Mouse (Mus musculus) hindbrain, embryonic 11.5 days (tissue): Measurements from ENCODE around the gene Cxcl14. TPM values are rescaled to one million over a fixed set of nuclear protein-coding genes. Genes with fewer than 3 reads are reported as not detected.

Experiments used
- ATAC-seq: fragments of 200-750 bp; cut with Nextera tagmentation; 2 replicates; pipeline ENCODE4 v1.8.0; 2017; ENCODE audit warnings: mild to moderate bottlenecking, moderate TSS enrichment, moderate library complexity; ENCODE audit not compliant: low FRiP score
- DNase-seq: peaks from one replicate; pipeline ENCODE4 v3.0.0-alpha.2; 2015; ENCODE audit warnings: low spot score
- H3K27ac ChIP-seq: fragments of 300-500 bp; sonication (generic); 2 replicates; pipeline ENCODE4 v1.5.1; 2014; ENCODE audit warnings: mild to moderate bottlenecking, low read depth, low read length
- H3K27me3 ChIP-seq: fragments of 300-500 bp; sonication (generic); 2 replicates; pipeline ENCODE4 v1.6.1; 2014; ENCODE audit warnings: mild to moderate bottlenecking, low read length, moderate library complexity, mixed read lengths; ENCODE audit not compliant: control insufficient read depth, insufficient read depth
- H3K36me3 ChIP-seq: fragments of 300-500 bp; sonication (generic); 2 replicates; pipeline ENCODE4 v1.6.1; 2014; ENCODE audit warnings: mild to moderate bottlenecking, low read length, moderate library complexity, mixed read lengths; ENCODE audit not compliant: control insufficient read depth, insufficient read depth
- H3K4me1 ChIP-seq: fragments of 300-500 bp; sonication (generic); replicated peaks from 2 replicates; pipeline ENCODE4 v1.6.1; 2014; ENCODE audit warnings: low read length, mixed read lengths; ENCODE audit not compliant: control insufficient read depth, insufficient read depth
- H3K4me2 ChIP-seq: fragments of 300-500 bp; sonication (generic); replicated peaks from 2 replicates; pipeline ENCODE4 v1.6.1; 2014; ENCODE audit warnings: mild to moderate bottlenecking, low read depth, low read length
- H3K4me3 ChIP-seq: fragments of 300-500 bp; sonication (generic); 2 replicates; pipeline ENCODE4 v1.5.1; 2014; ENCODE audit warnings: low read depth, low read length
- H3K9ac ChIP-seq: fragments of 300-500 bp; sonication (generic); 2 replicates; pipeline ENCODE4 v1.6.1; 2014; ENCODE audit warnings: low read depth, low read length
- H3K9me3 ChIP-seq: fragments of 300-500 bp; sonication (generic); 2 replicates; pipeline ENCODE4 v1.6.1; 2016; ENCODE audit warnings: low read length; ENCODE audit not compliant: control insufficient read depth
- WGBS: fragments of 180-500 bp; shearing (Covaris S2); extraction: QIAGEN DNeasy Blood & Tissue Kit; methylation state at CpG from one replicate; pipeline ENCODE4 v1.1.7; 2014; 5-methylcytosine and 5-hydroxymethylcytosine counted together
- polyA plus RNA-seq: library from polyadenylated mRNA; unstranded; fragments of >200 nt; fragmentation: Nextera tagmentation; extraction: Ambion mirVana; gene quantifications from 2 replicates; pipeline ENCODE4 v1.2.1, GENCODE M21; 2014

Gene Cxcl14
- polyA plus RNA-seq = 19.3 and 23.4 TPM in 2 replicates

DNA sequence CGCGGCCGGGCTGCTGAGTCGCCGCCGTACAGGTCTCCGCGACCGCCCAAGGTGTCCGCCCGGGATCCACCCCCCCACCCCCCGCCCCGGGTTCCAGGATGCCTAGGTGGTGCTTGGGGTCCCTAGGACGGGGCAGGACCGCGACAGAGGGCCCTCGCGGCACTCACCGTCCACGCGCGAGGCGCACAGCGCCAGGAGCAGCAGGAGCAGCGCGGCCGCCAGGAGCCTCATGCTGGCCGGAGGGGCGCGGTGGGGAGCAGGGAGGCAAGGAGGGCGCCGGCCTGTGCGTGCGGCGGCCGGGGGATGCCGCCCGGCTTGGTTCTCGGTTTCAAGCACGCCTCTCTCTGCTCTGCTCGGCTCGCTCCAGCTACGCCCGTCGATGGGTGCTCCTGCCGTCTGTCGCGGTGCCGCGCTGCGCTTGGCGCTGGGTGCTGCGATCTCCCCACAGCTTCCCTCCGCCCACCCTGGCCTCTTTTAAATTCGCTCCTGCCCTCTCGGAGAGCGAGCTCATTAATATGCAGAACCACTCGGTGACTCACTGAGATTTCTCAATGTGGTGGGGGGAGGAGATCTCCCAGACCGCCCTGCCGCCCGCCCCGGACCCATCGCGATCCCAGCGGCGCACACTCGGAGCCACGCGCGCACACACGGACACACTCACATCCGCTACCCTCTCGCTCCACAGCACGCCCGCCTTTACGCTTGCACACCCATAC lies at the start of gene Cxcl14:
Gene Cxcl14, minus strand, starts transcription at position 609 of the 716 bp plus-strand sequence.
- peak within 1 kb of the TSS; percentile 59 for H3K9ac ChIP-seq
- ATAC-seq (peak; percentile 57), DNase-seq (peak; percentile 69)
- H3K27ac ChIP-seq = no peak within 1 kb of the TSS
- peaks cover 50% of the 10 kb centered on the region for H3K27me3 ChIP-seq
- peak within 1 kb of the TSS; percentile 48 for H3K4me3 ChIP-seq
- WGBS = under 1% methylated on average over 58 of the region's 76 CpGs
- H3K4me2 ChIP-seq = peak within 1 kb of the TSS; percentile 86
- no peaks in the 10 kb centered on the region for H3K36me3 ChIP-seq
- H3K9me3 ChIP-seq = no peaks in the 10 kb centered on the region
- H3K4me1 ChIP-seq = peaks cover 6% of the 10 kb centered on the region; the same call in 1 of the 2 replicates

DNA sequence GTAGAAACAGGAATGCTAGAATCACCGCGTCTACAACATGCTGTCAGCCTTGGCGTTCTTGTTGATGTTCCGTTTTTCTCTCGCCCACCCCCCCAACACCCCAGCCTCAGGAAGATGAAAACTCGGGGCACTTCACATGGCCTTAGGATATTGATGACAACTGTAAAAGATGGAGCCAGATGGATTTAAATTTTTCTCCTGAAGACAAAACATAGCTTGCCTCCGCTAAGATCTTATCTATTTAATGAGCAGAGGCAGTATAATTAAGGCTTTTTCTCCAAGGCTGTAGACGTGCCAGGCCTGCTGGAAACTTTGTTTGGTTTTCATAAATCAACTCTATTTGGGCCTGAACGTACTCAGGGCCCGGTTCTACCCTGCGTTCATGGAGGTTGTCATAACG lies 48.0 kb upstream of the Cxcl14 start:
- no peaks in the 10 kb centered on the region for H3K27me3 ChIP-seq
- ATAC-seq (no peak), DNase-seq (no peak)
- WGBS = 86% methylated on average over 12 of the region's 12 CpGs
- H3K4me2 ChIP-seq = no peak overlapping the region
- H3K36me3 ChIP-seq = no peaks in the 10 kb centered on the region
- H3K4me3 ChIP-seq = no peak overlapping the region
- H3K4me1 ChIP-seq = no peaks in the 10 kb centered on the region
- no peaks in the 10 kb centered on the region for H3K9me3 ChIP-seq
- H3K9ac ChIP-seq = no peak overlapping the region
- no peak overlapping the region for H3K27ac ChIP-seq

DNA sequence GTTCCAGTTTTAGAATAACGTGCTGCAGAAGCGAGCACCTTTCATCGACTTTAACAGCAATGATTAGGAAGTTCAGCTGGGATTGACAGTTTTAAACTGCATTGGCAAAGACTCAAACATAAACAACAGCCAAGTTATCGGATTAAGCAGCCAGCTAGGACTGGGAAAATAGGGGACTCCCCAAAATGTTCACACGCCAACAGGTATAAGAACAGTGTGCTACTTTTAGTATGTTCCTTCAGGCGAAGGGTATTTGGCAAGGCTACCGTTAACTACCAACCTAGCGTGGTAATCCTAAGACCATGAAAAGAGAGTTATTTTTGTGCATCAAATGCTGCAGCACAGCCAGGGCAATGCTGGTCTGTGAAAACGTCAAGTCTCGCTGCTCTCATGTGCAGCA lies 46.1 kb upstream of the Cxcl14 start:
- Histone ChIP-seq H3K4me2 (no peak overlapping the region), H3K36me3 (no peaks in the 10 kb centered on the region), H3K27me3 (no peaks in the 10 kb centered on the region), H3K9me3 (no peaks in the 10 kb centered on the region), H3K9ac (no peak overlapping the region), H3K27ac (no peak overlapping the region), H3K4me3 (no peak overlapping the region), H3K4me1 (no peaks in the 10 kb centered on the region)
- no peak for ATAC-seq
- 90% methylated on average over 10 of the region's 10 CpGs for WGBS
- DNase-seq = no peak

DNA sequence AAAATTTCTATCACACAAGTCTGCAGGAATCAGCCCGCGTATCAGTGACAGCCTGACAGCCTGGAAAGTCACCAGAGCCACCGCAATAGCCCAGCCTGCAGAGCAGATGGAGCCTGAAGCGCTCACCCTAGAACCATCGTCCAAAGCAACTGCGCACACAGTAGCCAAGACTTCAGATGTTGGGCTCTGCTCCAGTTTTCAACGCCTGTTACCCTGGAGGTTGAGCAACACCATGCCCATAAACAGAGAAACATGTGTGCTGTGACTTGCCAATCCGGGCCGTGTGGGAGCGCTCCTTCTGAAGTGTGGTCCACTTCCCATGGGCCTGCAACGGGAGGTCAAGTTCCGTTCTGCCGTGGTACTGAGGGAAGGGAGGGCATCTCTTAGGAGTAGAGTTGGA lies 44.2 kb upstream of the Cxcl14 start:
- no peak for DNase-seq
- Histone ChIP-seq H3K4me2 (no peak overlapping the region), H3K9me3 (no peaks in the 10 kb centered on the region), H3K27me3 (no peaks in the 10 kb centered on the region), H3K36me3 (no peaks in the 10 kb centered on the region), H3K4me1 (no peaks in the 10 kb centered on the region), H3K9ac (no peak overlapping the region), H3K4me3 (no peak overlapping the region), H3K27ac (no peak overlapping the region)
- WGBS = 91% methylated on average over 13 of the region's 13 CpGs
- no peak for ATAC-seq

DNA sequence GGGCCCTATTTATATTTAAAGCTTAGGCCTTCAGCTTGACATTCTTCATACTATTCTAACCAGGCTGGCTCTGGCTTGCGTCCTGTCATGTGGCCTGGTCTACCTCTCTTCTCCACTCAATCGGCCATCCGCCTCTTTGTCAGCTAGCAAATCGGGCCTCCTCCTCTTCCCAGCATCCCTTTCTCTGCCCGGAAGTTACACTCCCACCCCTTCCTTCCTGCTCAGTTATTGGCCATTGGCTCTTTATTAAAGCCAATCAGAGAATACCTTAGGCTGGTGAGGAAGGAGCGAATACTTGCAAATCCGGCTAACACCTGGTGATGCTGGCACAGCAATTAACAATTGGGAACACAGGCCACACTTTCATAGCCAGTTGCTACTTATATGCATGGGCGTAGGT lies 43.5 kb upstream of the Cxcl14 start:
- H3K4me2 ChIP-seq = no peak overlapping the region
- no peak overlapping the region for H3K27ac ChIP-seq
- H3K27me3 ChIP-seq = no peaks in the 10 kb centered on the region
- no peak overlapping the region for H3K9ac ChIP-seq
- no peak for ATAC-seq
- H3K4me1 ChIP-seq = 0 out of 2 replicates have a peak, but pooled peaks cover 2% of the 10 kb centered on the region
- H3K36me3 ChIP-seq = no peaks in the 10 kb centered on the region
- WGBS = 89% methylated on average over 8 of the region's 8 CpGs
- DNase-seq = no peak
- no peak overlapping the region for H3K4me3 ChIP-seq
- no peaks in the 10 kb centered on the region for H3K9me3 ChIP-seq

DNA sequence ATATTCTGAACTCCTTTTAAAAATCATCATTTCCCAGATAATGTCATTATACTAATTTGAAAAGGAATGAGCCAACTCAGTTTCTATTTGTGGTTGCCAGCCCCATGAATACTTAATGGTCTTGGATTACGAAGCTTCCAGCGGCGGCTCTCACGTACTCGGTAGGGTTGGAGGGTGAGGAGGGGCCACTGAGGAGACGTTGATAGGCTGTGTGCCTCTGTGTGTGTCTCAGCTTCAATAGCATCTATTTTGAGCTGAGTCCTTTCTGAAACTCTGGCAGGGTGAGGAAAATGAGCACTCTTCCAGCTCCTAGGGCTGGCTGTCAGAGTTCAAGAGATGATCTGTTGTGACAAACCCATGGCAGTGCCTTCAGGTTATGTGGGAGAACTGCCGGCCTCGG lies 40.6 kb upstream of the Cxcl14 start:
- Histone ChIP-seq H3K4me1 (0 out of 2 replicates have a peak, but pooled peaks cover 2% of the 10 kb centered on the region), H3K27me3 (no peaks in the 10 kb centered on the region), H3K4me3 (no peak overlapping the region), H3K9me3 (no peaks in the 10 kb centered on the region), H3K9ac (no peak overlapping the region), H3K27ac (no peak overlapping the region), H3K36me3 (no peaks in the 10 kb centered on the region), H3K4me2 (no peak overlapping the region)
- 71% methylated on average over 8 of the region's 8 CpGs for WGBS
- no peak for ATAC-seq
- no peak for DNase-seq

DNA sequence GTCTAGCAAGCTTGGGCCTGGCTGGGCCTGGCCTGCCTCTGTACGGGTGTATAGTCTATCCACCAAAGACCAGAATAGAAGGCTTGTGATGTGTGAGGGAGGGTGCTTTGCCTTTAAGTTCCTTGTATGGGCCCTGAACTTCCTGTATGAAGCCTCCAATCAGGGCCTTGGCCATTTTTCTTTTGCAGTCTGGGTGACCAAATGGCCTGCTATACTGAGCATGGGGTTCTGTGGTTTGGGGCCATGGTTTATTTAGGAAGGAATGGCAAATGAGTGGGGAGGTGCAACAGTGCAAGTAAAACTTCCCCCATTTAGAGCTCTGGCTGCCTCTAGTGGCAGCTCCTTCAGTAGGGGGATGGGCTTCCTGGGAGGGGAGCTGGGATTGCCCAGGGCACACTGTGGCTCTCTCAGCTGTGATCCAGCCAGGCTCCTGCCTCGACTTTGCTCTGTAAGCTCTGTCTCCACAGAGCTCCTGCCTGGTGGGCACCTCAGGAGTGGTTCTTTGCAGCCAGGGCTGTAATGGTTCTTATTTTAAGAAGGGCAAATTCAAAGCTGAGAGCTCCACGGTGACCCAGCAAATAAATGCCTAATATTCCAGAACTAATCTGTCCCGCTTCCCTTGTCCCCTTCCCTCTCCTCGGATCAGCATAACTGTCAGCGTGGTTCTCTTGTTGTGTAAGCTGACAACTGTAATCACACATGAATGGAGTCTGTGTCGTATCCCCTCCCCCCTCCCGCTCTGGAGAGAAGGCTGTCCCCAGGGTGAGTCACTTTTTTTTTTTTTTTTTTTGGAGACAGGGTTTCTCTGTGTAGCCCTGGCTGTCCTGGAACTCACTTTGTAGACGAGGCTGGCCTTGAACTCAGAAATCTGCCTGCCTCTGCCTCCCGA lies 38.7 kb upstream of the Cxcl14 start:
- no peak overlapping the region for H3K4me3 ChIP-seq
- 0 out of 2 replicates have a peak, but pooled peaks cover 2% of the 10 kb centered on the region for H3K4me1 ChIP-seq
- H3K27me3 ChIP-seq = no peaks in the 10 kb centered on the region
- H3K4me2 ChIP-seq = no peak overlapping the region
- 62% methylated on average over 10 of the region's 10 CpGs for WGBS
- no peaks in the 10 kb centered on the region for H3K36me3 ChIP-seq
- no peak for ATAC-seq
- no peak overlapping the region for H3K27ac ChIP-seq
- H3K9me3 ChIP-seq = no peaks in the 10 kb centered on the region
- H3K9ac ChIP-seq = no peak overlapping the region
- no peak for DNase-seq

DNA sequence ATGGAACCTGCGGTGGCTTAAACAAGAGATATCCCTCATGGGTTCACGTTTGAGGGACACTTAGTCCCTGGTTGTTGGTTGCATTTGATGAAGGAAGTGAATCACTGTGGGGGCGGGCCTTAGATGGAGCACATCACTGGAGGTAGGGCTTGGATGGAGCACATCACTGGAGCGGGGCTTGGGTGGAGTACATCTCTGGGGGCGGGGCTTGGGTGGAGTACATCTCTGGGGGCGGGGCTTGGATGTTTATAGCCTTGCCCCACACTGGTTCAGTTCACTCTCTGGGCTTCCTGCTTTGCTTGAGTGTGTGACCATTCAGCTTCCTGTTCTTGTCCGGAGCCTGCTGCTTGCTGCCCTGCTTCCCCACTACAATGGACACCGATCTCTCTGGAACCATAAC lies 37.9 kb upstream of the Cxcl14 start:
- WGBS = 86% methylated on average over 8 of the region's 8 CpGs

More for the DNA sequence above, 37.9 kb upstream of the Cxcl14 start:
- Histone ChIP-seq H3K4me3 (no peak overlapping the region), H3K27me3 (no peaks in the 10 kb centered on the region), H3K4me2 (no peak overlapping the region), H3K9ac (no peak overlapping the region), H3K36me3 (no peaks in the 10 kb centered on the region), H3K4me1 (0 out of 2 replicates have a peak, but pooled peaks cover 2% of the 10 kb centered on the region), H3K9me3 (no peaks in the 10 kb centered on the region), H3K27ac (no peak overlapping the region)
- no peak for ATAC-seq
- DNase-seq = no peak
